Mouse (Mus musculus): ENCODE measurements at regions not wholly inside any gene's neighbourhood (a gene's known extent, or its start where the extent isn't known, plus 50 kb on each side); places are given as distances from the start of the nearest gene placed in this dataset.

DNA sequence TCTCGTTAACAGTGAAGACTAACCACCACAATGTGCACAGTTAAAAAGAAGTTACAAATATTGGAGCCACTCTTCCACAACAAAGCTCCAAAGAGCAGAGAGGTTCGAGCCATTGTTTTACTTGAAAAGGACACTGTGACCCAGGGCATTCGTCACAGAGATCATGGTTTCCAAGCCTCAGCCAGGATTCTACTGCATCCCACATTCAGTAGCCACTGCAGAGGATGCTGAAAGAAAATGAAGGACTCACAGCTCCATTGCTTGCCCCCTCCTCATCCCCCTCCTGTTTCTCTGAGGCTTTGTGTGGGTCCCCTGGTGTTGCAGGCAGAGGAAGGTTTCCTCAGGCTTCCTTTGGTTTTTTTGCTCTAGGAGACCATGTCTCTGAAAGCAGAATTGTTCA is 182.9 kb downstream of the Mex3b start:
- TF ChIP-seq EP300 (IDR thresholded peaks at IDR 0.05; ENCODE audit: low read depth) (no peak), CTCF (IDR thresholded peaks at IDR 0.05; ENCODE audit: low read depth) (no peak)
